Mouse (Mus musculus) testis, adult 2 months (tissue): ENCODE data around the gene Dlg2.

Experiments
- CTCF ChIP-seq: fragments of 200-500 bp; IDR thresholded peaks from 2 replicates; pipeline ENCODE4 v1.5.1; 2012; ENCODE audit warnings: low read depth, mild to moderate bottlenecking, inconsistent platforms, low read length, moderate library complexity; ENCODE audit not compliant: control insufficient read depth, insufficient read depth, insufficient replicate concordance
- POLR2A ChIP-seq: fragments of 200-500 bp; IDR thresholded peaks from 2 replicates; pipeline ENCODE4 v1.6.1; 2012; ENCODE audit warnings: low read depth, mild to moderate bottlenecking, inconsistent platforms, low read length, moderate library complexity; ENCODE audit not compliant: control insufficient read depth

GRCm38 (mm10) chr7:91849364-91849763, 1372.9 kb downstream of the Dlg2 start:
- no peak for TF ChIP-seq POLR2A
- no peak for TF ChIP-seq CTCF
